Mouse (Mus musculus): Measurements from ENCODE around the gene Dnajc27. TPM values are rescaled to one million over a fixed set of nuclear protein-coding genes. Genes with fewer than 3 reads are reported as not detected.

Dnajc27 gene
- polyA plus RNA-seq (2014; fragmentation: Illumina TruSeq; extraction: RNeasy Lipid Tissue Mini Kit (QIAGEN cat#74804); ENCODE audit: insufficient read depth, low read depth, low replicate concordance), result 3.3 TPM

DNA sequence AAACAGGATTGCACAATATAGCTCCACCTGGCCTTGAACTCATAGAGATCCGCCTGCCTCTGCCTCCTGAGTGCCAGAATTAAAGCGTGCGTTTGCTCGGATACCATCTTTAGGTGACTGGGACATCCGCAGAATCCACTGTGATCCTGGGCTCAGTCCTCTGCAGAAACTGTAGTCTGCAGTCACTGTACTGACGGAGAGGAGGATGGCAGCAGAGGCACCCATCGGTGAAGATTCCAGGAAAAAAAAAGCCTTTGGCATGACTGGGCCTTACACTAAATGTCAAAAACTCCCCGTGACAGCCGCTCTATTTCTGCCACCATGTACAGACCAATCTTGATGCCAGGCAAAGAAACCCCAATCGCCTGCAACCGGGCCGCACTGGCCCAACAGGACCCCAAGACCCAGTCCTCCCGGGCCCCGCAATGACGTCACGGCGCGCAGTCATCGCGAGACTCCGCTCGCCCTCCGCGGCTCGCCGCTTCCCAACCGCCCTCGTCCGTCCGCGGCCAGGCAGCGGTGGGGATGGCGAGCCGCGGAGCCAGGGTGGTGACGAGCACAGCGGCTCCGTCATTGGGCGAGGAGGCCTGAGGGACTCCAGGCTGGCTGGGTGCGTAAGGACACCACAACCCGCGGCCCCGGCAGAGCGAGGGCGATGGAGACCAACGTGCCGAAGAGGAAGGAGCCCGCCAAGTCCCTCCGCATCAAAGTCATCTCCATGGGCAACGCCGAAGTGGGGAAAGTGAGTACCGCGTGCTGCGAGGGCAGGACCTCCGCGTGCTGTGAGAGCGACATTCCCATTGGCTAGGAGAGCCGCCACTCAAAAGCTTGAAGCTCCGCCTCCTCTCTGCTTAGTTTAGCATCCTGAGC lies at the start of gene Dnajc27:
Gene Dnajc27 (plus strand): TSS at position 452 of the 870 bp plus-strand sequence.

DNA sequence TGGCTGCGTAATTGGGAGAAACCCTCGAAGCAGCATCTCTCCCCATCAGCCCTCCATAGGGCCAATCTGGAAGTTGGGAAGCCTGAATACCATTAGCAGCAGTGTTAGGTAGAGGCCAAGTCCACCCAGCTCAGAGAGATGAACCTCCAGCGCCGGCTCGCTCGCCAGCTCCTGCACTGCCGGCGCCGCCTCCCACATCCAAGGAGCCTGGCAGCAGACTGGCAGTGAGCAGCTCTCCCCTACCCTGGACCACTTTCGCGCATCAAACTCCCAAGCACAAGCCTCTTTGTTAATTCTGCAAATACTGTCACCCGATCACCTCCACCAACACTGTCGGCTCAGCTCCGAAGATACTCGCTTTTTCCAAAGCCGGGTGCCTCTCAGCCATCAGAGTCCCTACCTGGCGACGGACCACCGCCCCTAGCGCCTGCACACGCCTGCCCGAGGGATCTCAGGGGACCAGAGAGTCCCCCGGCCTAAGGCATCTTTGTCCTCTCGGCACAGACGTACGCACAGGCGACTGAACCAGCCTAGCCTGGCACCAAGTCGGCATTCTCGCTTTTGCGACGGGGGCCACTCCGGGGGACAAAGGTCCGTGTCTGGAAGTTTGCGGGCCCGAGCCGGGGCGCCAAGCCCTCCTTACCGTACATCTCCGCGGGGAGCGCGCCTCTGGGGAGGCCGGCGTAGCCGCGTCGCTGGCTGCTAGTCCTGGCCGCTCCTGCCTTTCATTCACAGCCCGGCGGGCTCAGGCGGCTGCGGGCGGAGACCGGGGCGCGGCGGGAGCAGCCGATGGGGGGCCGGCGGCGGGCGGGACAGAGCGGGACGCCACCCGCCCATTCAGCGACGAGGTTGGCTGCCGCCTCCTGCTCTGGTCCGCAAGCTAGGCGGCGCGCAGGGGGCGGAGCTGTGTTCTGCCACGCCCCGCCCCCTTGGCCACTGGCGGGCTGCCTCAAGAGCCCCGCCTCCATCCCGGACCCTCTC lies 44.0 kb upstream of the Dnajc27 start, which contains the start of gene Efr3b:
Gene Efr3b (minus strand): TSS at position 855 of the 981 bp plus-strand sequence.

DNA sequence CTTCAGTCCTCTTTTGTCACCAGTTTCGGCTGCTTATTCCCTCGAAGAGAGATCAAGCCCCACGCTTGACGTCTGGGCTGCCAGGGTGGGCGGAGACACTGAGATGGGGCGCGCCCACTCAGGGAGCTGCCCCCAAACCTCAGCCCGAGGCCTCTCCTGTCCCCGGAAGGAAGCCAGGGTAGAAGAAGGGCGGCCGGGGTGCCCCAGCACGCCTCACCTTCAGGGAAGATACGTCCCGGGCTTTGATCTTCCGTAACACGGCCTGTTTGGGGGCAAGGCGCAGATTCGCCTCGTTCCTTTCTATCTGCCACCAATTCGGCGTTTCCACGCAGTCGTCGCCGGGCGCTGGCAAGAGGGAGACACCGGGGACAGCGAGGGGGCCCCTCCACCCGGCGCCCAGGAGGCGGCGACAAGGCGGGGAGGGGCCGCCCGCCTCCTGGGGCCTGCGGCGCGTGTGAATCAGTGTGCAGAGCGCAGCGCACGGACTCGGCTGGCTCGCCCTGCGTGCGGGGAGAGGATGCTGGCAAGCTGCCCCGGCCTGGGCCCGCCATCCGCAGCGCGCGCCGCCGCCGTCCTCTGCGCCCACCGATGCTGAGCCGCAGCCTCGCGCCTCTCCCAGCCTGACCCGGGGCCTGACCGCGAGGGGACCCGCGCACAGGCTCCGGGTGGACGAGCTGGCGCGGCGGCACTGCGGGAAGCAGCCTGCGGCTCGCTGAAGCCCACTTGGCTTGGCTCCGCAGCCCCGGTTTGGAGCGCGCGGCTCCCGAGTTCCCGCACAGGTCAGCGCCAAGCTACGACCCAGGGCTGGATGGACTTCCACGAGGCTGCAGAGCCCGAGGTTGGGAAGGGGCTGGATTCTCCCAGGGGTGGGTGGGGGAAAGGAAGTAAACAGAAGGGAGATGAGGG lies 50.8 kb downstream of the Dnajc27 start, which contains the start of gene Adcy3:
Gene Adcy3 (plus strand): TSS at position 163 of the 906 bp plus-strand sequence.

Other genes with a start within 250 kb of the Dnajc27 start
- 1.2 TPM for gene Pomc, start 127.6 kb upstream of the Dnajc27 start, polyA plus RNA-seq (2014; fragmentation: Illumina TruSeq; extraction: RNeasy Lipid Tissue Mini Kit (QIAGEN cat#74804); ENCODE audit: insufficient read depth, low read depth, low replicate concordance)
- gene Efr3b, start 43.7 kb upstream of the Dnajc27 start, polyA plus RNA-seq (2014; fragmentation: Illumina TruSeq; extraction: RNeasy Lipid Tissue Mini Kit (QIAGEN cat#74804); ENCODE audit: insufficient read depth, low read depth, low replicate concordance), result 1.7 TPM
- 7.8 TPM for gene Adcy3, start 50.5 kb downstream of the Dnajc27 start, polyA plus RNA-seq (2014; fragmentation: Illumina TruSeq; extraction: RNeasy Lipid Tissue Mini Kit (QIAGEN cat#74804); ENCODE audit: insufficient read depth, low read depth, low replicate concordance)
- gene Ptrhd1, start 151.4 kb downstream of the Dnajc27 start, polyA plus RNA-seq (2014; fragmentation: Illumina TruSeq; extraction: RNeasy Lipid Tissue Mini Kit (QIAGEN cat#74804); ENCODE audit: insufficient read depth, low read depth, low replicate concordance), result 2.7 TPM
- gene Cenpo, start 151.7 kb downstream of the Dnajc27 start, polyA plus RNA-seq (2014; fragmentation: Illumina TruSeq; extraction: RNeasy Lipid Tissue Mini Kit (QIAGEN cat#74804); ENCODE audit: insufficient read depth, low read depth, low replicate concordance), result 4.4 TPM

Measured in lung, adult 10 weeks (tissue).